Mouse (Mus musculus) forelimb bud, embryonic 11.5 days (tissue): ENCODE measurements around the gene Ppm1h.
"Not testable (repeated sequence)": the region's sequence is repeated elsewhere in the genome, so short reads cannot be mapped to it uniquely, and the experiment has no call there.

Source experiments
- DNase-seq: peaks from one replicate; pipeline ENCODE4 v3.0.0-alpha.2; 2012; ENCODE audit warnings: low read depth, low spot score

The Ppm1h gene

GRCm38 (mm10) chr10:122931193-122931832 lies 252.8 kb downstream of the Ppm1h start:
- no peak for DNase-seq

- DNase-seq, result no peak
Observed at GRCm38 (mm10) chr10:122931851-122932550, 253.4 kb downstream of the Ppm1h start.

GRCm38 (mm10) chr10:122933053-122933838 lies 254.7 kb downstream of the Ppm1h start:
- no peak for DNase-seq

GRCm38 (mm10) chr10:122935406-122935805 lies 256.8 kb downstream of the Ppm1h start:
- not testable (repeated sequence) for DNase-seq

- DNase-seq, result not testable (repeated sequence)
Observed at GRCm38 (mm10) chr10:122937380-122937779, 258.8 kb downstream of the Ppm1h start.

- DNase-seq, result no peak
Observed at GRCm38 (mm10) chr10:122939546-122939945, 261.0 kb downstream of the Ppm1h start.

- DNase-seq, result no peak
Observed at GRCm38 (mm10) chr10:122942771-122943170, 264.2 kb downstream of the Ppm1h start.

- DNase-seq, result peak; percentile 54
Observed at GRCm38 (mm10) chr10:122943824-122944223, 265.3 kb downstream of the Ppm1h start.

- no peak for DNase-seq
Observed at GRCm38 (mm10) chr10:122944888-122945287, 266.3 kb downstream of the Ppm1h start.

GRCm38 (mm10) chr10:122950966-122951365 lies 272.4 kb downstream of the Ppm1h start:
- DNase-seq, result no peak

GRCm38 (mm10) chr10:122953576-122953975 lies 275.0 kb downstream of the Ppm1h start:
- no peak for DNase-seq

- DNase-seq, result no peak
Observed at GRCm38 (mm10) chr10:122957918-122958317, 279.4 kb downstream of the Ppm1h start.

- no peak for DNase-seq
Observed at GRCm38 (mm10) chr10:122958699-122959098, 280.1 kb downstream of the Ppm1h start.

- no peak for DNase-seq
Observed at GRCm38 (mm10) chr10:122960216-122960615, 281.7 kb downstream of the Ppm1h start.

GRCm38 (mm10) chr10:122960738-122961137 lies 282.2 kb downstream of the Ppm1h start:
- DNase-seq, result no peak

- no peak for DNase-seq
Observed at GRCm38 (mm10) chr10:122961494-122961893, 282.9 kb downstream of the Ppm1h start.

- no peak for DNase-seq
Observed at GRCm38 (mm10) chr10:122962651-122963050, 284.1 kb downstream of the Ppm1h start.

GRCm38 (mm10) chr10:122963463-122964240 lies 285.1 kb downstream of the Ppm1h start:
- no peak for DNase-seq

- DNase-seq, result no peak
Observed at GRCm38 (mm10) chr10:122964241-122964636, 285.7 kb downstream of the Ppm1h start.

- not testable (repeated sequence) for DNase-seq
Observed at GRCm38 (mm10) chr10:122965650-122966049, 287.1 kb downstream of the Ppm1h start.

GRCm38 (mm10) chr10:122966421-122966820 lies 287.9 kb downstream of the Ppm1h start:
- DNase-seq, result no peak

- no peak for DNase-seq
Observed at GRCm38 (mm10) chr10:122970188-122970587, 291.6 kb downstream of the Ppm1h start.
